Mouse (Mus musculus): ENCODE results near the gene Cmtm7. TPM values are rescaled to one million over a fixed set of nuclear protein-coding genes. Genes with fewer than 3 reads are reported as not detected.

Cmtm7 gene
- polyA plus RNA-seq, 1 experiment: 237 TPM

- Histone ChIP-seq H3K4me3 (ENCODE audit: extremely low read depth, insufficient read depth, insufficient read length) (no peak overlapping the region), H3K36me3 (ENCODE audit: control insufficient read depth, insufficient read depth, low read length) (no peaks in the 10 kb centered on the region), H3K27me3 (ENCODE audit: control insufficient read depth, insufficient read depth, low read length) (no peaks in the 10 kb centered on the region), H3K27ac (ENCODE audit: insufficient read depth, low read length) (no peak overlapping the region), H3K4me1 (ENCODE audit: control insufficient read depth, insufficient read depth, insufficient read length) (peaks cover 12% of the 10 kb centered on the region; the same call in 1 of the 2 replicates)
- TF ChIP-seq CTCF (IDR thresholded peaks at IDR 0.05; ENCODE audit: extremely low read depth, insufficient read depth, insufficient read length, insufficient replicate concordance): peak; percentile 89; the same call in 1 of the 2 replicates
- TF ChIP-seq POLR2A (IDR thresholded peaks at IDR 0.05; ENCODE audit: low read depth, low read length): no peak
- WGBS: 60% methylated on average over 11 of the region's 11 CpGs
- DNase-seq (ENCODE audit: low read depth in 1 of 2, low spot score in 2 of 2): peak in 1 of 2 experiments; percentile 83
Observed at GRCm38 (mm10) chr9:114797329-114798004, 15.8 kb upstream of the Cmtm7 start.

GRCm38 (mm10) chr9:114796473-114797050, 14.9 kb upstream of the Cmtm7 start:
- no peaks in the 10 kb centered on the region for H3K27me3 ChIP-seq (ENCODE audit: control insufficient read depth, insufficient read depth, low read length)
- peaks cover 12% of the 10 kb centered on the region; the same call in 1 of the 2 replicates for H3K4me1 ChIP-seq (ENCODE audit: control insufficient read depth, insufficient read depth, insufficient read length)
- H3K27ac ChIP-seq (ENCODE audit: insufficient read depth, low read length): no peak overlapping the region
- H3K4me3 ChIP-seq (ENCODE audit: extremely low read depth, insufficient read depth, insufficient read length): no peak overlapping the region
- TF ChIP-seq CTCF (IDR thresholded peaks at IDR 0.05; ENCODE audit: extremely low read depth, insufficient read depth, insufficient read length, insufficient replicate concordance) (no peak), POLR2A (IDR thresholded peaks at IDR 0.05; ENCODE audit: low read depth, low read length) (no peak)
- H3K36me3 ChIP-seq (ENCODE audit: control insufficient read depth, insufficient read depth, low read length): no peaks in the 10 kb centered on the region
- DNase-seq (ENCODE audit: low read depth in 1 of 2, low spot score in 2 of 2): no peak
- WGBS: 72% methylated on average over 11 of the region's 11 CpGs

- Histone ChIP-seq H3K27ac (ENCODE audit: insufficient read depth, low read length) (peak overlapping the region; percentile 61), H3K4me1 (ENCODE audit: control insufficient read depth, insufficient read depth, insufficient read length) (peaks cover 12% of the 10 kb centered on the region; the same call in 1 of the 2 replicates), H3K27me3 (ENCODE audit: control insufficient read depth, insufficient read depth, low read length) (no peaks in the 10 kb centered on the region), H3K4me3 (ENCODE audit: extremely low read depth, insufficient read depth, insufficient read length) (no peak overlapping the region), H3K36me3 (ENCODE audit: control insufficient read depth, insufficient read depth, low read length) (no peaks in the 10 kb centered on the region)
- no peak for TF ChIP-seq CTCF (IDR thresholded peaks at IDR 0.05; ENCODE audit: extremely low read depth, insufficient read depth, insufficient read length, insufficient replicate concordance)
- TF ChIP-seq POLR2A (IDR thresholded peaks at IDR 0.05; ENCODE audit: low read depth, low read length): no peak
- WGBS: 28% methylated on average over 4 of the region's 4 CpGs
- DNase-seq (ENCODE audit: low read depth in 1 of 2, low spot score in 2 of 2): no peak
Observed at GRCm38 (mm10) chr9:114794491-114794890, 12.8 kb upstream of the Cmtm7 start.

GRCm38 (mm10) chr9:114793764-114794295, 12.2 kb upstream of the Cmtm7 start:
- 51% methylated on average over 9 of the region's 9 CpGs for WGBS
- no peak overlapping the region for H3K4me3 ChIP-seq (ENCODE audit: extremely low read depth, insufficient read depth, insufficient read length)

GRCm38 (mm10) chr9:114789989-114790388, 8.3 kb upstream of the Cmtm7 start:
- 61% methylated on average over 8 of the region's 8 CpGs for whole genome bisulfite sequencing
- DNase-seq (ENCODE audit: low read depth in 1 of 2, low spot score in 2 of 2): no peak
- Histone ChIP-seq H3K27ac (ENCODE audit: insufficient read depth, low read length) (no peak overlapping the region), H3K27me3 (ENCODE audit: control insufficient read depth, insufficient read depth, low read length) (no peaks in the 10 kb centered on the region), H3K36me3 (ENCODE audit: control insufficient read depth, insufficient read depth, low read length) (no peaks in the 10 kb centered on the region), H3K4me1 (ENCODE audit: control insufficient read depth, insufficient read depth, insufficient read length) (peaks cover 17% of the 10 kb centered on the region), H3K4me3 (ENCODE audit: extremely low read depth, insufficient read depth, insufficient read length) (no peak overlapping the region)
- TF ChIP-seq CTCF (IDR thresholded peaks at IDR 0.05; ENCODE audit: extremely low read depth, insufficient read depth, insufficient read length, insufficient replicate concordance): no peak
- no peak for TF ChIP-seq POLR2A (IDR thresholded peaks at IDR 0.05; ENCODE audit: low read depth, low read length)

More at GRCm38 (mm10) chr9:114793764-114794295, 12.2 kb upstream of the Cmtm7 start:
- no peak overlapping the region for H3K27ac ChIP-seq (ENCODE audit: insufficient read depth, low read length)
- H3K36me3 ChIP-seq (ENCODE audit: control insufficient read depth, insufficient read depth, low read length): no peaks in the 10 kb centered on the region
- no peaks in the 10 kb centered on the region for H3K27me3 ChIP-seq (ENCODE audit: control insufficient read depth, insufficient read depth, low read length)
- peaks cover 12% of the 10 kb centered on the region; the same call in 1 of the 2 replicates for H3K4me1 ChIP-seq (ENCODE audit: control insufficient read depth, insufficient read depth, insufficient read length)
- DNase-seq (ENCODE audit: low read depth in 1 of 2, low spot score in 2 of 2): no peak
- TF ChIP-seq CTCF (IDR thresholded peaks at IDR 0.05; ENCODE audit: extremely low read depth, insufficient read depth, insufficient read length, insufficient replicate concordance): no peak
- TF ChIP-seq POLR2A (IDR thresholded peaks at IDR 0.05; ENCODE audit: low read depth, low read length): no peak

GRCm38 (mm10) chr9:114789557-114789956, 7.9 kb upstream of the Cmtm7 start:
- H3K4me1 ChIP-seq (ENCODE audit: control insufficient read depth, insufficient read depth, insufficient read length): peaks cover 14% of the 10 kb centered on the region
- TF ChIP-seq POLR2A (IDR thresholded peaks at IDR 0.05; ENCODE audit: low read depth, low read length) (no peak), CTCF (IDR thresholded peaks at IDR 0.05; ENCODE audit: extremely low read depth, insufficient read depth, insufficient read length, insufficient replicate concordance) (no peak)
- no peak overlapping the region for H3K4me3 ChIP-seq (ENCODE audit: extremely low read depth, insufficient read depth, insufficient read length)
- no peaks in the 10 kb centered on the region for H3K36me3 ChIP-seq (ENCODE audit: control insufficient read depth, insufficient read depth, low read length)
- H3K27ac ChIP-seq (ENCODE audit: insufficient read depth, low read length): no peak overlapping the region
- no peaks in the 10 kb centered on the region for H3K27me3 ChIP-seq (ENCODE audit: control insufficient read depth, insufficient read depth, low read length)
- no peak for DNase-seq (ENCODE audit: low read depth in 1 of 2, low spot score in 2 of 2)
- 31% methylated on average over 7 of the region's 7 CpGs for WGBS
